In genomic region chr1:184733300-184734066, GRCm38 (mm10) we compare ENCODE assay signal across 8 mouse cellular contexts. TPM values are rescaled to one million over a fixed set of nuclear protein-coding genes. Genes with fewer than 3 reads are reported as not detected.
DNase-seq lines count a peak whose midpoint lies in the region; ATAC-seq and TF ChIP-seq lines count a peak whose summit lies in the region.

No protein-coding gene starts in this region.

- 5% methylated on average over 28 of the region's 28 CpGs for WGBS in heart, embryonic 15.5 days
- 5% methylated on average over 28 of the region's 28 CpGs for WGBS in limb, embryonic 15.5 days
- WGBS in midbrain, embryonic 13.5 days = 2% methylated on average over 28 of the region's 28 CpGs

- peak overlapping the region; percentile 95 for H3K4me2 ChIP-seq in heart, embryonic 15.5 days
- H3K4me2 ChIP-seq in limb, embryonic 15.5 days = peak overlapping the region; percentile 85
- peak overlapping the region; percentile 75; the same call in 1 of the 2 replicates for H3K4me2 ChIP-seq in midbrain, embryonic 13.5 days (replicated peaks)

- H3K36me3 ChIP-seq in E14TG2a.4 (ENCODE audit: insufficient read depth, low read length) = no peaks in the 10 kb centered on the region
- H3K36me3 ChIP-seq in heart, embryonic 15.5 days = no peaks in the 10 kb centered on the region
- H3K36me3 ChIP-seq in limb, embryonic 15.5 days = no peaks in the 10 kb centered on the region
- H3K36me3 ChIP-seq in midbrain, embryonic 13.5 days = no peaks in the 10 kb centered on the region

- peak overlapping the region; percentile 80 for H3K4me3 ChIP-seq in E14TG2a.4 (replicated peaks; ENCODE audit: low read length)
- peak overlapping the region; percentile 72 for H3K4me3 ChIP-seq in heart, embryonic 15.5 days
- H3K4me3 ChIP-seq in limb, embryonic 15.5 days = peak overlapping the region; percentile 62
- peak overlapping the region; percentile 33; the same call in 1 of the 2 replicates for H3K4me3 ChIP-seq in midbrain, embryonic 13.5 days (replicated peaks)

- ATAC-seq in heart, embryonic 15.5 days (replicated peaks; ENCODE audit: insufficient number of reproducible peaks, insufficient read depth, low FRiP score, low read depth) = no peak
- ATAC-seq in limb, embryonic 15.5 days (ENCODE audit: insufficient number of reproducible peaks, low FRiP score, low TSS enrichment, low read depth) = no peak
- ATAC-seq in midbrain, embryonic 13.5 days = no peak
- no peak for ATAC-seq in inflammation-experienced regulatory T-cells, adult 6 months

- peaks cover 30% of the 10 kb centered on the region for H3K4me1 ChIP-seq in E14TG2a.4 (replicated peaks; ENCODE audit: low read depth, low read length)
- H3K4me1 ChIP-seq in heart, embryonic 15.5 days (replicated peaks) = peaks cover 30% of the 10 kb centered on the region
- H3K4me1 ChIP-seq in limb, embryonic 15.5 days = peaks cover 38% of the 10 kb centered on the region
- H3K4me1 ChIP-seq in midbrain, embryonic 13.5 days (replicated peaks) = peaks cover 20% of the 10 kb centered on the region

- H3K9me3 ChIP-seq in E14TG2a.4 (ENCODE audit: low read length) = no peaks in the 10 kb centered on the region
- no peaks in the 10 kb centered on the region for H3K9me3 ChIP-seq in heart, embryonic 15.5 days (replicated peaks)
- H3K9me3 ChIP-seq in limb, embryonic 15.5 days = no peaks in the 10 kb centered on the region
- H3K9me3 ChIP-seq in midbrain, embryonic 13.5 days = no peaks in the 10 kb centered on the region; the same call in 1 of the 2 replicates

- no peak for TF ChIP-seq CTCF in E14TG2a.4 (conservative IDR thresholded peaks at IDR 0.05; ENCODE audit: low read length)

- H3K27ac ChIP-seq in heart, embryonic 15.5 days = no peak overlapping the region
- peak overlapping the region; percentile 33; the same call in 1 of the 2 replicates for H3K27ac ChIP-seq in limb, embryonic 15.5 days
- no peak overlapping the region for H3K27ac ChIP-seq in midbrain, embryonic 13.5 days

- peaks cover 84% of the 10 kb centered on the region for H3K27me3 ChIP-seq in E14TG2a.4 (ENCODE audit: insufficient read depth, low read length)
- peaks cover 70% of the 10 kb centered on the region for H3K27me3 ChIP-seq in heart, embryonic 15.5 days
- H3K27me3 ChIP-seq in limb, embryonic 15.5 days = peaks cover 81% of the 10 kb centered on the region
- peaks cover 95% of the 10 kb centered on the region for H3K27me3 ChIP-seq in midbrain, embryonic 13.5 days

- intact Hi-C loops in left cerebral cortex, postnatal 4 days (cut with DNase I) = loop anchor here (10.0 kb wide), 1 partner anchor 289 kb away; no protein-coding TSS in a partner anchor

- 0 out of 2 replicates have a peak overlapping the region, but pooled peaks have one; percentile 43 for H3K9ac ChIP-seq in heart, embryonic 15.5 days
- no peak overlapping the region for H3K9ac ChIP-seq in limb, embryonic 15.5 days
- H3K9ac ChIP-seq in midbrain, embryonic 13.5 days (replicated peaks) = no peak overlapping the region

- DNase-seq in R1 (ENCODE audit: low read depth, low spot score) = peak; percentile 34
- no peak for DNase-seq in left cerebral cortex, postnatal 4 days
- DNase-seq in left cerebral cortex, adult 8-10 months (ENCODE audit: low spot score in 2 of 2) = no peak

RNA-seq across cellular contexts. Expression of gene Hlx, which starts 1.1 kb away (rescaled TPM):
- 10.9 and 12.0 TPM in 2 replicates for polyA plus RNA-seq in heart, embryonic 15.5 days (2015; fragmentation: Nextera tagmentation; extraction: Ambion mirVana)
- 21.6 and 24.2 TPM in 2 replicates for polyA plus RNA-seq in limb, embryonic 15.5 days (2015; fragmentation: Nextera tagmentation; extraction: Ambion mirVana)
- polyA plus RNA-seq in midbrain, embryonic 13.5 days (2015; fragmentation: Nextera tagmentation; extraction: Ambion mirVana) = 1.1 and 1.4 TPM in 2 replicates
- polyA plus RNA-seq in inflammation-experienced regulatory T-cells, adult 6 months (2017; shearing (Covaris generic)) = not detected
- 1 to 10 TPM; 1.2 to 1.4 TPM for total RNA-seq in left cerebral cortex, postnatal 4 days (2021)
- 1 to 10 TPM in 2 of 4 experiments, under 1 TPM in 2; 0.22 to 2.0 (median 1.1) TPM for total RNA-seq in left cerebral cortex, adult 8-10 months (2022)
